Mouse (Mus musculus): ENCODE measurements around the gene Tmprss12. TPM values are rescaled to one million over a fixed set of nuclear protein-coding genes. Genes with fewer than 3 reads are reported as not detected.
"Not testable (repeated sequence)": the region's sequence is repeated elsewhere in the genome, so short reads cannot be mapped to it uniquely, and the experiment has no call there.

Tmprss12 gene
- total RNA-seq, 2 experiments from 2014 or later: not detected

DNA sequence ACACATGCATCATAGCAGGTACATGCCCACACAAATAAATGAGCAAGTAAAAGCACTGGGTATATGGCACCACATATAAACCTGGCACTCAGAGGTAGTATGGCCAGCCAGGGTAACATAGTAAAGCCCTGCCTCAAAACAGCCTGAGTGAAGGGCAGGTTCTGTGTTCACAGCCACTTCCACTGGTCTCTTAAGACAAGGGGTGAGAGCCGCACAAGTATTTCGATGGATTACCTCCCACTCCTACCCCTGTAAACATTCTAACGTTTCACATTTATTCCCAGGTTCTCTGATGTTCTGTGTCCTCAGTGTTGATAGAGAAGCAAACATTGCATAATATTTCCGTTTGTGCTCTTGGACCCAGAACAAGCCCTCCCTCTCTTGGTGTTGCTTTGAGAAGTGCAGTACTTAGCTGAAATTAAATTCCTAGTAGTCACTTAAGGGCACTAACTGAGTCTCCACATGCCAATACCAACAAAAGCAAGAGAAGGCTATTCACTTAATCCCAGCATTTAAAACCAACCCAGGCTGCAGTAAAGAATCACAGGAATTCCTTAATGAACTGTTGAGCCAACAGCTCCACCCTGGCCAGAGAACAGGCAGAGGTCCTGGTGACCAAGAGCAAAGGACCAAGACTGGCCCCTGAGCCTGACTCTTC lies 37.5 kb downstream of the Tmprss12 start:
- DNase-seq (ENCODE audit: low spot score in 2 of 2); intact Hi-C loops (cut with DNase I): not testable (repeated sequence)

DNA sequence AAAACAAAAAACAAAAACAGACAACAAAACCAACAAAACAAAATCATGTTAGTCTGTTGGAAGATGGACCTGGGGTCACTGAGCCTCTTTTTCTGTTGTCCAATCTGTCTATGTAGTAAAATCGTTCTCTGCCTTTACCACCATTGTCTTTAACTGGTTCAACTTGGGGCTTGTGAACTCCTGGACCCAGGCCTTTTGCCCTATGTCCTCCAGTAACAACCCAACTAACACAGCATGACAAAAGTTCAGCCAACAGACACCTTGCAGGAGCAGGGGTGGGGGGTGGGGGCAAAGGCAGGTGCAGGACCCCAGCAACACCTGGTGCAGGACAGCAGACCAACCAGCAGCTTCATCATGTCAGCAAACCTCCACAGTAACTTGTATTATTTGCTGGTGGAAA lies 39.2 kb downstream of the Tmprss12 start:
- intact Hi-C loops (cut with DNase I): loop anchor here (10.0 kb wide), 1 partner anchor 55 kb away; no protein-coding TSS in a partner anchor
- no peak for DNase-seq (ENCODE audit: low spot score in 2 of 2)

DNA sequence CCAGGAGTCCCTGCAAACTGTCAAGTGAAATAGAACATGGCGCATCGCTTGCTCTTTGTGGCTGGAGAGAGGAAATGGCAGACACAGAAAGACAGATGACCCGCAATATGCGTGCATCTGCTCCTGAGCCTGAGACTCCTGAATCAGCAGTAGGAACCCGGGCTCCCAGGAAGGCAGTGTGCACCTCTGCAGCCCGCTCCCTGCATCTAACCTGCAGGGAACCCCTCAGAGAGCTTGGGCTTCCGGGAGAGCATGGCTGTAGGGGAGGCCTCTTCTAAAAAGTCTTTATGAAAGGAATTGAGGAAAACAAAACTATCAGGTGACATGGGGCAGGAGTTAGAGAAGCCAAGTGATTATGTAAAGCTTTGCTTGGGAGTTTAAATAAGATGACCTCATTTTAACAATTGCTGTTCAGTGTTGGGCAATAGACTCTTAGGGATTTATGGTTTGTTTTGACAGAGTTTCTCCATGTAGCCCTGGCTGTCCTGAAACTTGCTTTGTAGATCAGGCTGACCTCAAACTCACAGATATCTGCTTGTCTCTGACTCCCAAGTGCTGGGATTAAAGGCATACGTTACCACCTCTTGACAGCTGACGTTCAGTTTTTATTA lies 39.8 kb downstream of the Tmprss12 start:
- no peak for DNase-seq (ENCODE audit: low spot score in 2 of 2)

DNA sequence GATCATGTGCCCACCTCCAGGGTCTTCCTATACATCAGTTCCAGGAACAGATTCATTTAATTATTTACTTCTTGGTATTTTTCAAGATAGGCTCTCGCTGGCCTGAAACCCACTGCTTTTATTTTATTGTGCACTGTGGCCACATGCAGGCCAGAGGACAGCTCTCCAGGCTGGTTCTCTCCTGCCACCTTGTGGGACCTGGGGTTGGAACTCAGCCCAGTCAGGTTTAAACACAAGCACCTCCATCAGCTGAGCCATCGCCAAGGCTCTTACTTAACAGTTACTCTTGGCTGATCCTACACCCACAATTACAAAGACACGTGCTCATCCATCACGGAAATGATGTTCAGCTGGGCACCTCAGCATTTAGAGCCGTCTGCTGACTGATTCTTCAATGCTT lies 40.5 kb downstream of the Tmprss12 start:
- DNase-seq (ENCODE audit: low spot score in 2 of 2): no peak
- intact Hi-C loops (cut with DNase I): loop anchor here (10.0 kb wide), 1 partner anchor 54 kb away; no protein-coding TSS in a partner anchor

More for the DNA sequence above, 39.8 kb downstream of the Tmprss12 start:
- intact Hi-C loops (cut with DNase I): loop anchor here (10.0 kb wide), 1 partner anchor 54 kb away; no protein-coding TSS in a partner anchor

GRCm38 (mm10) chr15:100324021-100324591 lies 43.5 kb downstream of the Tmprss12 start:
- intact Hi-C loops (cut with DNase I): loop anchor here (10.0 kb wide), 1 partner anchor 51 kb away; no protein-coding TSS in a partner anchor
- peak; percentile 54 for DNase-seq (ENCODE audit: low spot score in 2 of 2)

DNA sequence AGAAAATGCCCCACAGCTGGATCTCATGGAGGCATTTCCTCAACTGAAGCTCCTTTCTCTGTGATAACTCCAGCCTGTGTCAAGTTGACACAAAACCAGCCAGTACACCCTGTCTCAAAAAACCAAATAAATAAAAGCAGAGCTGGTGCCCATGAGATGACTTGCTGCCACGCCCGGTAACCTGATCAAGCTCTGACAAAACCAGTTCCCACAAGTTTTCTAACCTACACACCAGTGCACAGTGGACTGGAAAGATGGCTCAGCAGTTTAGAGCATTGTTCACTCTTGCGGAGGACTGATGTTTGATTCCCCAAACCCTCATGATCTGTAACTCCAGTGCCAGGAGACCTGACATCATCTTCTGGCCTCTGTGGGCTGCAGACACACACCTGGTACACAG lies 44.6 kb downstream of the Tmprss12 start:
- intact Hi-C loops (cut with DNase I): loop anchor here (10.0 kb wide), 1 partner anchor 50 kb away; no protein-coding TSS in a partner anchor
- no peak for DNase-seq (ENCODE audit: low spot score in 2 of 2)

DNA sequence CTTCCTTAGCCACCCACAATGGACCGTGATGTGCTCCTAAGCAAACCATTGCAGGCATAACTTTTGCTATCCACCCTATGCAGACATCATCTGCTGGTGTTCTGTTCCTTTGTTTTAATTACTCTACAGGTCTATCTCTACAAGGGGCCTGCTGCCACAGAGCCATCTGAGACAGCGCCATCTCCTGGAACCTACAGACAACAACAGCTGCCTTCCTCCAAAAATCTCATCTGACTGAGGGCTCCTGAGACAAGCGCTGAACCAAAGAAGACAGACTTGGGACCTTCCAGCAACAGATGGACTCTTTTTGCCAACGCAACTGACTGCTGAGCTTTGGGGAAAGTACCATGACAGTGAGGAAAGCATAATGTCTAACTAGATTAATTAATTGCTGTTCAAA lies 47.5 kb downstream of the Tmprss12 start:
- DNase-seq (ENCODE audit: low spot score in 2 of 2): not testable (repeated sequence)
- intact Hi-C loops (cut with DNase I): loop anchor here (10.0 kb wide), 1 partner anchor 47 kb away; no protein-coding TSS in a partner anchor

DNA sequence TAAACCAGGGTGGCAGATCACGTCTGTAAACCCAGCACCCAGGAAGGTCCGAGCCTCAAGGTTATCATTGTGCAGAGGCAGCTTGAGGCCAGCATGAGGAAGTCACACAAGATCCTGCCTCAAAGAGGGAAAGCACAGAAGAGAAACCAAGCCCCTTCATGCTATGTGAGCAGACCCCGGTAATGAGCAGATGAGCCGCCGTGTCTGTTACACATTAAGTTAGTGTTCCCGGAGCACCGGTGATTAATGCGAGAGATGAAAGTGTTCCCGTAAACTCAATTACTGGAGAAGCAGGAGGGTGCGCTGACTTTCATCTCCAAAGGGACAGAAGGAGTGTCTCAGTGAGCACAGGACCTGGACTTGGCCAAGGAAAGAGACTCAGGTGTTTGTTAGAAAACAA lies 48.7 kb downstream of the Tmprss12 start:
- intact Hi-C loops (cut with DNase I): loop anchor here (10.0 kb wide), 1 partner anchor 45 kb away; no protein-coding TSS in a partner anchor
- not testable (repeated sequence) for DNase-seq (ENCODE audit: low spot score in 2 of 2)

DNA sequence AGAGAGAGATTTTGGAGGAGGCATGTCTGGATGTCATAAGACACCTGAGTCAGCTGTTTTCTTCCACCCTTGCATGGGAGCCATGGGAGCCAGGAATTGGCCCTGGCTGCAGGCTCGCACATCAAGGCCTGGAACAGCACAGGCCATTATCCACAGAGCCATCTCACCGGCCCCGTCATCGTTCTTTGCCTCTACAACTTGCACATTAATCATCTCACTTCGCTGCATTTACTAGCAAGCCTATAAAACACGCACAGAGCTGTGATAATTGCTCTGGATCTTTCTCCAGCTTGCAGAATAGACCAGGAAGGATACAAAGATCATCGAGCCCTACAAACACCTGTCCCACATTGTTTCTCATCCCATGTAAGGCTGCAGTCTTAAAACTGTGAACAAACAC lies 50.1 kb downstream of the Tmprss12 start:
- DNase-seq (ENCODE audit: low spot score in 2 of 2): no peak
- intact Hi-C loops (cut with DNase I): no loop called here

DNA sequence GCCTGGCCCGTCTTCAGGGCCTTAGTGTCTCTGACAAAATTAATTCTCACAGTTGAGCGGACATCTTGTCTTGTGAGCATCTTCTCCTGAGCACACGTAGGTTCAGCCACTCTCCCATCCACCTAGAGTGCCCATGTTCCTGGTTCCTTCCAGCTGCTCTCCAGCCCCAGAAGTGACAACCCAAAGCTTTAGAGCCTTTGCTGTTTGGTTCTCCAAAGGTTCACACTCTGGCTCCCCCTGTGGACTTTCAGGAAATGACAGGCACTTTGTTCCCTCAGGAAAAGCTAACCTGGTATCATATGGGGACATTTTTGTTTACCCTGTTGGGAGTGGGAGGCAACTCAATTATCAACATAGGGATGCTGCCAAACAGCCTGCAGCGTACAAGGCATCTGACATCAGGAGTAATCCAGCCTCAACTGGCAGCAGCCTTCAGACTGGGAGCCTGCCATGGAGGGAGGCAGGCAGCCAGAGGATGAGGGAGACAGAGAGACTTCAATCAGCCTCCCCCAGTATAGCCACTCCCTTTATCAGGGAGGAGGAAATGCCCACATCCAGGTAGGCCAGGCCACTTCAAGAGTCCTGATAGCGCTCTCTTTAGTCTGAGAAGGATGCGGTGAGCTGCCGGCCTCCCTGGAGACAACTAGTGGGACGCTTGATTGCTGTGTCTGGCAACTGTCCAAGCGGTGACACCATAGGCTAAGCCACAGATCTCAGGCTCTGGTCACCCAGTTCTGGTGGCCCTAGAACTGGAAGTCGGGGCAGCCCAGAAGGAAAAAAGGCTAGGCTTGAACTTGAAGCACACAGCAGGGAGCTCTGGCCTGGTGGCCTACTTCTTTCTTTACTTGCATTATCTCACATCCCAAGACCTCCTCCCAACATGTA lies 51.7 kb downstream of the Tmprss12 start:
- DNase-seq (ENCODE audit: low spot score in 2 of 2); intact Hi-C loops (cut with DNase I): not testable (repeated sequence)

GRCm38 (mm10) chr15:100334629-100335028 lies 54.0 kb downstream of the Tmprss12 start, which contains the start of gene Mettl7a3:
Gene Mettl7a3 (plus strand): TSS chr15:100334929.
- intact Hi-C loops (cut with DNase I): no loop called here
- DNase-seq (ENCODE audit: low spot score in 2 of 2): no peak

DNA sequence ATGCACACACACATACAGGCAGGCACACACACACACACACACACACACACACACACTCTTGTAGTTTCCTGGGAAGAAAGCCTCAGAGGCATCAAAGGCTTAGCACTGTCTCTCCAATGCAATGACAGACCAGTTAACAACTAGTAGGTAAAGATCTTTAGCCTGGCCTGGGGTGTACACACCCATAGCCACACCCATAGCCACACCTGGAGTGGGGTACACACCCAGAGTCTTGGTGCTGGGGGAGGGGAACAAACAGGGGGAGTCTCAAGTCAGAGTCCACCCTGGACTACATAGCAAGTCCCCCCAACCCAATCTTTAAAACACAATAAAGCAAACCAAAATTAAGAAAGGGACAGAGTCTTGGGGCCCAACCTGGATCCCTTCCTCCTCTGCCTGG lies 56.7 kb downstream of the Tmprss12 start:
- intact Hi-C loops (cut with DNase I); DNase-seq (ENCODE audit: low spot score in 2 of 2): not testable (repeated sequence)

- intact Hi-C loops (cut with DNase I): not testable (repeated sequence)
- peak; percentile 52 to 55 for DNase-seq (ENCODE audit: low spot score in 2 of 2)
Observed at GRCm38 (mm10) chr15:100337847-100338246, 57.2 kb downstream of the Tmprss12 start.

- DNase-seq (ENCODE audit: low spot score in 2 of 2); intact Hi-C loops (cut with DNase I): not testable (repeated sequence)
Observed at GRCm38 (mm10) chr15:100341314-100341980, 60.8 kb downstream of the Tmprss12 start.

Other genes with a start within 250 kb of the Tmprss12 start
- gene Dip2b, start 242.2 kb upstream of the Tmprss12 start, total RNA-seq (2021): 10 to 100 TPM; 62.4 to 66.4 TPM
- gene Atf1, start 53.0 kb upstream of the Tmprss12 start, total RNA-seq (2021): 10 to 100 TPM; 15.7 to 19.7 TPM
- gene Mettl7a1, start 23.3 kb downstream of the Tmprss12 start, total RNA-seq (2021): 10 to 100 TPM; 16.5 to 17.7 TPM
- gene Mettl7a3, start 54.1 kb downstream of the Tmprss12 start, total RNA-seq (2021): under 1 TPM in 1 of 2 experiments, not detected in 1; 0.37 TPM
- not detected for gene Methig1, start 72.3 kb downstream of the Tmprss12 start, total RNA-seq (2021)
- gene Mettl7a2, start 72.4 kb downstream of the Tmprss12 start, total RNA-seq (2021): under 1 TPM in 1 of 2 experiments, not detected in 1; 0.20 TPM
- not detected for gene Higd1c, start 83.7 kb downstream of the Tmprss12 start, total RNA-seq (2021)
- gene Gm5475, start 141.3 kb downstream of the Tmprss12 start, total RNA-seq (2021): under 1 TPM in 1 of 2 experiments, not detected in 1; 0.13 TPM
- 10 to 100 TPM; 55.7 to 56.8 TPM for gene Slc11a2, start 144.2 kb downstream of the Tmprss12 start, total RNA-seq (2021)
- gene Letmd1, start 188.2 kb downstream of the Tmprss12 start, total RNA-seq (2021): 10 to 100 TPM; 65.8 to 70.5 TPM
- 10 to 100 TPM; 39.8 to 40.7 TPM for gene Csrnp2, start 214.7 kb downstream of the Tmprss12 start, total RNA-seq (2021)

Measured in left cerebral cortex, postnatal 14 days (tissue).